Mouse (Mus musculus) embryonic facial prominence, embryonic 11.5 days (tissue): ENCODE measurements around the gene Tex21. TPM values are rescaled to one million over a fixed set of nuclear protein-coding genes. Genes with fewer than 3 reads are reported as not detected.

Source experiments
- ATAC-seq: fragments of 200-750 bp; cut with Nextera tagmentation; replicated peaks from 2 replicates; pipeline ENCODE4 v1.8.0; 2017; ENCODE audit warnings: low read depth; ENCODE audit not compliant: insufficient number of reproducible peaks, low FRiP score, low TSS enrichment
- DNase-seq: peaks from one replicate; pipeline ENCODE4 v3.0.0-alpha.2; 2015; ENCODE audit warnings: low spot score
- H3K27ac ChIP-seq: fragments of 300-500 bp; sonication (generic); replicated peaks from 2 replicates; pipeline ENCODE4 v1.5.1; 2014; ENCODE audit warnings: mild to moderate bottlenecking, low read depth, low read length, control low read depth
- H3K27me3 ChIP-seq: fragments of 300-500 bp; sonication (generic); 2 replicates; pipeline ENCODE4 v1.6.1; 2014; ENCODE audit warnings: mild to moderate bottlenecking, low read length, moderate library complexity, mixed read lengths; ENCODE audit not compliant: control insufficient read depth, insufficient read depth
- H3K36me3 ChIP-seq: fragments of 300-500 bp; sonication (generic); replicated peaks from 2 replicates; pipeline ENCODE4 v1.6.1; 2014; ENCODE audit warnings: low read depth, mild to moderate bottlenecking, low read length, moderate library complexity, mixed read lengths; ENCODE audit not compliant: control insufficient read depth, insufficient read depth
- H3K4me1 ChIP-seq: fragments of 300-500 bp; sonication (generic); 2 replicates; pipeline ENCODE4 v1.6.1; 2014; ENCODE audit warnings: low read length, mixed read lengths; ENCODE audit not compliant: control insufficient read depth, insufficient read depth
- H3K4me2 ChIP-seq: fragments of 300-500 bp; sonication (generic); 2 replicates; pipeline ENCODE4 v1.6.1; 2014; ENCODE audit warnings: low read depth, mild to moderate bottlenecking, control low read depth, low read length, moderate library complexity
- H3K4me3 ChIP-seq: fragments of 300-500 bp; sonication (generic); 2 replicates; pipeline ENCODE4 v1.5.1; 2014; ENCODE audit warnings: low read depth, low read length, control low read depth
- H3K9ac ChIP-seq: fragments of 300-500 bp; sonication (generic); replicated peaks from 2 replicates; pipeline ENCODE4 v1.6.1; 2014; ENCODE audit warnings: mild to moderate bottlenecking, control low read depth, low read length
- H3K9me3 ChIP-seq: fragments of 300-500 bp; sonication (generic); replicated peaks from 2 replicates; pipeline ENCODE4 v1.6.1; 2016; ENCODE audit warnings: mild to moderate bottlenecking, low read length, inconsistent platforms, mixed read lengths; ENCODE audit not compliant: control insufficient read depth
- WGBS: fragments of 180-500 bp; shearing (Covaris S2); extraction: QIAGEN DNeasy Blood & Tissue Kit; methylation state at CpG from one replicate; pipeline ENCODE4 v1.1.7; 2014; 5-methylcytosine and 5-hydroxymethylcytosine counted together
- polyA plus RNA-seq: library from polyadenylated mRNA; unstranded; fragments of >200 nt; fragmentation: Nextera tagmentation; extraction: Ambion mirVana; gene quantifications from 2 replicates; pipeline ENCODE4 v1.2.1, GENCODE M21; 2014

Tex21 gene
- polyA plus RNA-seq, 1 experiment from 2014 or later = not detected

GRCm38 (mm10) chr12:76186473-76186872 lies 60.1 kb downstream of the Tex21 start:
- DNase-seq = no peak
- no peak overlapping the region for H3K9ac ChIP-seq
- WGBS = 88% methylated on average over 1 of the region's 1 CpGs
- no peak for ATAC-seq
- no peak overlapping the region for H3K4me2 ChIP-seq
- no peaks in the 10 kb centered on the region for H3K27me3 ChIP-seq
- no peaks in the 10 kb centered on the region for H3K9me3 ChIP-seq
- H3K36me3 ChIP-seq = no peaks in the 10 kb centered on the region
- H3K4me3 ChIP-seq = no peak overlapping the region
- no peak overlapping the region for H3K27ac ChIP-seq
- H3K4me1 ChIP-seq = no peaks in the 10 kb centered on the region

- H3K27me3 ChIP-seq = no peaks in the 10 kb centered on the region
- H3K4me3 ChIP-seq = no peak overlapping the region
- WGBS = 69% methylated on average over 10 of the region's 10 CpGs
- H3K27ac ChIP-seq = no peak overlapping the region
- no peaks in the 10 kb centered on the region for H3K9me3 ChIP-seq
- H3K36me3 ChIP-seq = no peaks in the 10 kb centered on the region
- H3K4me1 ChIP-seq = no peaks in the 10 kb centered on the region
- no peak for ATAC-seq
- DNase-seq = no peak
- no peak overlapping the region for H3K9ac ChIP-seq
- no peak overlapping the region for H3K4me2 ChIP-seq
Measured at GRCm38 (mm10) chr12:76185167-76185816, 61.3 kb downstream of the Tex21 start.

- Histone ChIP-seq H3K4me3 (no peak overlapping the region), H3K9ac (no peak overlapping the region), H3K27me3 (no peaks in the 10 kb centered on the region), H3K9me3 (no peaks in the 10 kb centered on the region), H3K27ac (no peak overlapping the region), H3K4me1 (no peaks in the 10 kb centered on the region), H3K36me3 (no peaks in the 10 kb centered on the region), H3K4me2 (no peak overlapping the region)
- ATAC-seq (no peak), DNase-seq (no peak)
- WGBS = 51% methylated on average over 6 of the region's 6 CpGs
Measured at GRCm38 (mm10) chr12:76184271-76184670, 62.3 kb downstream of the Tex21 start.

GRCm38 (mm10) chr12:76182831-76183230 lies 63.7 kb downstream of the Tex21 start:
- H3K27ac ChIP-seq = no peak overlapping the region
- no peaks in the 10 kb centered on the region for H3K36me3 ChIP-seq
- no peak overlapping the region for H3K4me2 ChIP-seq
- 87% methylated on average over 6 of the region's 6 CpGs for WGBS
- no peak for ATAC-seq
- H3K4me1 ChIP-seq = no peaks in the 10 kb centered on the region
- H3K27me3 ChIP-seq = no peaks in the 10 kb centered on the region
- H3K9me3 ChIP-seq = no peaks in the 10 kb centered on the region
- DNase-seq = no peak
- H3K4me3 ChIP-seq = no peak overlapping the region
- H3K9ac ChIP-seq = no peak overlapping the region

GRCm38 (mm10) chr12:76181471-76181870 lies 65.1 kb downstream of the Tex21 start:
- Histone ChIP-seq H3K27ac (no peak overlapping the region), H3K36me3 (no peaks in the 10 kb centered on the region), H3K27me3 (no peaks in the 10 kb centered on the region), H3K9ac (no peak overlapping the region), H3K4me1 (no peaks in the 10 kb centered on the region), H3K4me2 (no peak overlapping the region), H3K9me3 (no peaks in the 10 kb centered on the region), H3K4me3 (no peak overlapping the region)
- ATAC-seq (no peak), DNase-seq (no peak)
- WGBS = 57% methylated on average over 8 of the region's 8 CpGs

GRCm38 (mm10) chr12:76180442-76180841 lies 66.1 kb downstream of the Tex21 start:
- no peak overlapping the region for H3K27ac ChIP-seq
- H3K9me3 ChIP-seq = no peaks in the 10 kb centered on the region
- H3K36me3 ChIP-seq = no peaks in the 10 kb centered on the region
- no peak for DNase-seq
- no peak overlapping the region for H3K4me3 ChIP-seq
- H3K4me2 ChIP-seq = no peak overlapping the region
- H3K27me3 ChIP-seq = no peaks in the 10 kb centered on the region
- ATAC-seq = no peak
- no peak overlapping the region for H3K9ac ChIP-seq
- WGBS = 83% methylated on average over 6 of the region's 6 CpGs
- no peaks in the 10 kb centered on the region for H3K4me1 ChIP-seq

- Histone ChIP-seq H3K36me3 (no peaks in the 10 kb centered on the region), H3K9ac (no peak overlapping the region), H3K9me3 (no peaks in the 10 kb centered on the region), H3K4me2 (no peak overlapping the region), H3K27me3 (no peaks in the 10 kb centered on the region), H3K4me1 (no peaks in the 10 kb centered on the region), H3K4me3 (no peak overlapping the region), H3K27ac (no peak overlapping the region)
- DNase-seq (no peak), ATAC-seq (no peak)
- WGBS = 54% methylated on average over 4 of the region's 4 CpGs
Measured at GRCm38 (mm10) chr12:76179527-76179926, 67.0 kb downstream of the Tex21 start.

GRCm38 (mm10) chr12:76179051-76179450 lies 67.5 kb downstream of the Tex21 start:
- Histone ChIP-seq H3K27ac (no peak overlapping the region), H3K4me2 (no peak overlapping the region), H3K4me1 (no peaks in the 10 kb centered on the region), H3K9ac (no peak overlapping the region), H3K27me3 (no peaks in the 10 kb centered on the region), H3K36me3 (no peaks in the 10 kb centered on the region), H3K4me3 (no peak overlapping the region), H3K9me3 (no peaks in the 10 kb centered on the region)
- DNase-seq (no peak), ATAC-seq (no peak)
- 78% methylated on average over 5 of the region's 5 CpGs for WGBS
